Mouse (Mus musculus): ENCODE measurements at regions not wholly inside any gene's neighbourhood (a gene's known extent, or its start where the extent isn't known, plus 50 kb on each side); places are given as distances from the start of the nearest gene placed in this dataset.

DNA sequence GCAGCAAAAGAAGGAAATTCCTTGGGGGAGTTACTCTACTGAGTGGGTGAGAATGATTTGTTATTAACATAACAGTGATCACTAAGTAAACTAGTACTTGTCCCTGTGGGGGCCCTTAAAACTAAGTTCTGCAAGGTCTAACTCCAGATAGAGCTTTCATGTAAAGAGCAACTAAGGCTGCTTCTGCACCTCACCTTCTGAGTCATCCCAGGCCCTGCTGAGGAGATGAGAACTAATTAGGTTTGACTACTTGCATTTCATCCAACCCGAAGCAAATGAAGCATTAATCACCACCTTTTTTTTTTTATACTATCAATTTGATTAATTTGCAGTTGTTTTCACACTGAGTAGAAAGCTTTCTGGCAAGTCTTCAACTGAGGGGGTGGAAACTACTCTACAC is 333.6 kb upstream of the Atp10a start:
- TF ChIP-seq POLR2A (IDR thresholded peaks at IDR 0.05; ENCODE audit: borderline replicate concordance, low read depth, low read length) (no peak), CTCF (IDR thresholded peaks at IDR 0.05; ENCODE audit: low read depth, low read length) (no peak)

Data from bone marrow macrophage, adult 2 months (primary cell).